Mouse (Mus musculus): Measurements from ENCODE around the gene Klk4. TPM values are rescaled to one million over a fixed set of nuclear protein-coding genes. Genes with fewer than 3 reads are reported as not detected.

The Klk4 gene
- polyA plus RNA-seq, 1 experiment from 2014 or later = 0.38 TPM

DNA sequence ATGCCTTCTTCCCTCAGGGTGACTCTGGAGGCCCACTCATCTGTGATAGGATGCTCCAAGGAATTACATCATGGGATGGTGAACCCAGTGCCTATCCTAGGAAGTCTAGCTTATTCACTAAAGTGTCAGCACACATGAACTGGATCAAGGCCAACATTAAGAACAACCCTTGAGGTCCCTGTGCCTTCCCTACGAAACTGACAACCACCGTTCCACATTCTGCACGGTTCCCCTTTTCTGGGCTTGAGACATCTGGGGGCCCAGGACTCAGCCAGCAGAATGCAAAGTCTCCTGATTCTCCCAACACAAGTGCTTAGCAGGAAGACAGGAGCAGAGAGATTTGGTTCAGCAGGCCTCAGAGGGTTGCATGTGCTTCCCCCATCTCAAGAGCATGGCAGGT lies 39.6 kb downstream of the Klk4 start:
- Histone ChIP-seq H3K36me3 (no peaks in the 10 kb centered on the region), H3K4me3 (no peak overlapping the region), H3K4me2 (replicated peaks) (no peak overlapping the region), H3K9me3 (no peaks in the 10 kb centered on the region), H3K4me1 (no peaks in the 10 kb centered on the region), H3K27me3 (no peaks in the 10 kb centered on the region), H3K27ac (no peak overlapping the region), H3K9ac (no peak overlapping the region)
- whole genome bisulfite sequencing = 92% methylated on average over 3 of the region's 3 CpGs
- ATAC-seq (ENCODE audit: insufficient number of reproducible peaks, insufficient read depth, low FRiP score, low TSS enrichment) = no peak

DNA sequence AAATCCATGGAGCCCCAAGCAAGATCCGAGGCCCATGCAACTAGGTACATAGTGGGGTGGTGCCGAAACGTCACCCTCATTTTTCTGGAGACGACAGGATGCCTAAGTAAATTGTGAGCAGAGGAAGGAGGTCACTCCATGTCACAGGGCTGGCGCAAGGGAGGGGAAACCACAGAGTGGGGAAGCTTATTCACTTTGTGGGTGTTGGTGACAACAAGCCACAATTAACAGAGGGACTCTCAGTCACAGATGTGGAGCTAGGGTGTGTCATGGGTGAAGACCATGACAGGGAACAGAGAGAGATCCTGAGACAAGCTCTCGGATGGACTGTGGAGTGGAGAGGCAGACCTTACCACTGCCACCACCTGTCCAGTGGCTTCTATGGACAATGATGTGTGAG lies 40.1 kb downstream of the Klk4 start:
- Histone ChIP-seq H3K9ac (no peak overlapping the region), H3K27me3 (no peaks in the 10 kb centered on the region), H3K36me3 (no peaks in the 10 kb centered on the region), H3K4me1 (no peaks in the 10 kb centered on the region), H3K9me3 (no peaks in the 10 kb centered on the region), H3K4me3 (no peak overlapping the region), H3K27ac (no peak overlapping the region), H3K4me2 (replicated peaks) (no peak overlapping the region)
- ATAC-seq (ENCODE audit: insufficient number of reproducible peaks, insufficient read depth, low FRiP score, low TSS enrichment) = no peak
- 86% methylated on average over 6 of the region's 6 CpGs for WGBS

DNA sequence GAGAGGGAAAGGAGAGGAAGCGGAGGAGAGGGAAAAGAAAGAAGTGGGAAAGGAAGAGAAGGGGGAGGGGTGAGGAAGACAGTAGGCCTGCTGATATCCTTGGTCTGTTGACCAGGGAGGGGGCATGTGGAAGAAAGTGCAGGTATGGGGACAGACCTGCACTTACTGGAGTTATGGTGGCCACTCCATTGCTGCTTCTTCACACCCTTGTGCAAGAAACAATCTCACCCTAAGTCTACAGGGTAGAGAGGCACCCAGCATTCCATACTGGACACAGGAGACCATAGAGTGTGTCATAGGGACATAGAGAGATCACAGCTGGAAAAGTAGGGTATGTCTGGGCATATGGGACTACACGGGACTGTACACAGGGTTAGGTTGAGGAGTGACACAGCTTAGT lies 41.0 kb downstream of the Klk4 start:
- H3K4me3 ChIP-seq = no peak overlapping the region
- no peak for ATAC-seq (ENCODE audit: insufficient number of reproducible peaks, insufficient read depth, low FRiP score, low TSS enrichment)
- no peaks in the 10 kb centered on the region for H3K36me3 ChIP-seq
- H3K9me3 ChIP-seq = no peaks in the 10 kb centered on the region
- H3K4me2 ChIP-seq (replicated peaks) = no peak overlapping the region
- H3K27ac ChIP-seq = no peak overlapping the region
- H3K27me3 ChIP-seq = no peaks in the 10 kb centered on the region
- no peaks in the 10 kb centered on the region for H3K4me1 ChIP-seq
- 74% methylated on average over 2 of the region's 2 CpGs for WGBS
- no peak overlapping the region for H3K9ac ChIP-seq

- no peak for ATAC-seq (ENCODE audit: insufficient number of reproducible peaks, insufficient read depth, low FRiP score, low TSS enrichment)
Measured at GRCm38 (mm10) chr7:43925985-43926384, 45.0 kb downstream of the Klk4 start.

DNA sequence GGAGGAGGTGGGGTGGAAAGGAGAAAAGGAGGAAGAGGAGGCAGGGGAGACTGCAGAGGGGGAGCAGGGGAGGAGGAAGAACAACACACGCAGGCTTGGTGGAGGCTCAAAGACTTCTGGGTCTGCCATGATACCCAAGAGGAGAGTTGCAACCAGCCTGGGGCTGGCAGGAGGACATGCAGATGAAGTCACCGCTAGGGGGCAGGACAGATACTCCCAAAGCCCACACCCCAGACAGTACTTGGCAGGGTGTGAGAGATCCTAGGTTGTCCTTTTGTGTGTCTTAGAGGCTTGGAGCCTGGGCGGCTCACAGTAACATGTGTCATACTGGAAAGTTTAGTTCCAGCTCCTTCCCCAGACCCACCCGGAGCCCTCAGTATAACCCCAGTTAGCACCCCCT lies 47.6 kb downstream of the Klk4 start:
- no peak overlapping the region for H3K9ac ChIP-seq
- H3K9me3 ChIP-seq = no peaks in the 10 kb centered on the region
- no peaks in the 10 kb centered on the region for H3K36me3 ChIP-seq
- no peaks in the 10 kb centered on the region for H3K4me1 ChIP-seq
- H3K4me2 ChIP-seq (replicated peaks) = no peak overlapping the region
- ATAC-seq (ENCODE audit: insufficient number of reproducible peaks, insufficient read depth, low FRiP score, low TSS enrichment) = no peak
- 43% methylated on average over 4 of the region's 4 CpGs for WGBS
- no peak overlapping the region for H3K27ac ChIP-seq
- H3K4me3 ChIP-seq = no peak overlapping the region
- no peaks in the 10 kb centered on the region for H3K27me3 ChIP-seq

More at GRCm38 (mm10) chr7:43925985-43926384, 45.0 kb downstream of the Klk4 start:
- Histone ChIP-seq H3K4me1 (no peaks in the 10 kb centered on the region), H3K36me3 (no peaks in the 10 kb centered on the region), H3K27me3 (no peaks in the 10 kb centered on the region), H3K27ac (no peak overlapping the region), H3K4me3 (no peak overlapping the region), H3K4me2 (replicated peaks) (no peak overlapping the region), H3K9ac (no peak overlapping the region), H3K9me3 (no peaks in the 10 kb centered on the region)
- WGBS = 68% methylated on average over 5 of the region's 5 CpGs

- 55% methylated on average over 4 of the region's 4 CpGs for WGBS
- Histone ChIP-seq H3K27ac (no peak overlapping the region), H3K4me3 (no peak overlapping the region), H3K9me3 (no peaks in the 10 kb centered on the region), H3K4me2 (replicated peaks) (no peak overlapping the region), H3K9ac (no peak overlapping the region), H3K36me3 (no peaks in the 10 kb centered on the region), H3K27me3 (no peaks in the 10 kb centered on the region), H3K4me1 (no peaks in the 10 kb centered on the region)
- no peak for ATAC-seq (ENCODE audit: insufficient number of reproducible peaks, insufficient read depth, low FRiP score, low TSS enrichment)
Measured at GRCm38 (mm10) chr7:43932337-43932736, 51.4 kb downstream of the Klk4 start.

DNA sequence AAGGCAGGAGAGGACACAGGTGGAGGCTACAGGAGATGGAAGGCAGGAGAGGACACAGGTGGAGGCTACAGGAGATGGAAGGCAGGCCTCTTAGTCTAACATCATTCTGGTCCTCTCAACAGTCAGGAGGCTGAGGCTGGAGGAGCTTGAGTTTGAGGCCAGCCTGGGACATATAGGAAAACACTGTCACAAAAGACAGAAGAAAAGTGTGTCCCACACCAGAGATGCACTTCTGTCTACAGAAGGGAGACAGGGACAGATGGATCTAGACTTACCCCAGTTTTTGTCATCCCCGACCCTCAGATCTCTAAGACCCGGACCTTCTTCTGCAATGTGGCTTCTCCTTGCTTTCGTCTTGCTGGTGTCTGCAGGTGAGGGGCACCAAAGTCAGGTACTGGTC lies 52.5 kb downstream of the Klk4 start, which contains the start of gene Klk15:
Gene Klk15 (plus strand): TSS at position 301 of the 400 bp plus-strand sequence.
- no peaks in the 10 kb centered on the region for H3K27me3 ChIP-seq
- H3K9ac ChIP-seq = no peak within 1 kb of the TSS
- H3K9me3 ChIP-seq = no peaks in the 10 kb centered on the region
- H3K36me3 ChIP-seq = no peaks in the 10 kb centered on the region
- 94% methylated on average over 3 of the region's 3 CpGs for WGBS
- no peak for ATAC-seq (ENCODE audit: insufficient number of reproducible peaks, insufficient read depth, low FRiP score, low TSS enrichment)
- H3K4me2 ChIP-seq (replicated peaks) = no peak within 1 kb of the TSS
- no peak within 1 kb of the TSS for H3K4me3 ChIP-seq
- no peaks in the 10 kb centered on the region for H3K4me1 ChIP-seq
- no peak within 1 kb of the TSS for H3K27ac ChIP-seq

GRCm38 (mm10) chr7:43934747-43935146 lies 53.8 kb downstream of the Klk4 start:
- no peaks in the 10 kb centered on the region for H3K36me3 ChIP-seq
- WGBS = 54% methylated on average over 3 of the region's 3 CpGs
- no peak overlapping the region for H3K4me3 ChIP-seq
- no peak overlapping the region for H3K9ac ChIP-seq
- H3K4me1 ChIP-seq = no peaks in the 10 kb centered on the region
- no peaks in the 10 kb centered on the region for H3K9me3 ChIP-seq
- H3K27me3 ChIP-seq = no peaks in the 10 kb centered on the region
- H3K4me2 ChIP-seq (replicated peaks) = no peak overlapping the region
- H3K27ac ChIP-seq = no peak overlapping the region
- ATAC-seq (ENCODE audit: insufficient number of reproducible peaks, insufficient read depth, low FRiP score, low TSS enrichment) = no peak

Other genes with a start within 250 kb of the Klk4 start
- not detected in 2 replicates for gene Ceacam18, start 246.5 kb upstream of the Klk4 start, polyA plus RNA-seq (2016; fragmentation: Nextera tagmentation; extraction: Ambion mirVana)
- 0.31 and 0.39 TPM in 2 replicates for gene Siglece, start 221.0 kb upstream of the Klk4 start, polyA plus RNA-seq (2016; fragmentation: Nextera tagmentation; extraction: Ambion mirVana)
- 16.6 and 18.1 TPM in 2 replicates for gene Ctu1, start 209.1 kb upstream of the Klk4 start, polyA plus RNA-seq (2016; fragmentation: Nextera tagmentation; extraction: Ambion mirVana)
- gene Klk14, start 190.7 kb upstream of the Klk4 start, polyA plus RNA-seq (2016; fragmentation: Nextera tagmentation; extraction: Ambion mirVana) = not detected in 2 replicates
- 0.36 and 0.73 TPM in 2 replicates for gene Klk13, start 168.6 kb upstream of the Klk4 start, polyA plus RNA-seq (2016; fragmentation: Nextera tagmentation; extraction: Ambion mirVana)
- not detected in 2 replicates for gene Klk12, start 112.3 kb upstream of the Klk4 start, polyA plus RNA-seq (2016; fragmentation: Nextera tagmentation; extraction: Ambion mirVana)
- gene Klk11, start 106.6 kb upstream of the Klk4 start, polyA plus RNA-seq (2016; fragmentation: Nextera tagmentation; extraction: Ambion mirVana) = 0.13 and 0.27 TPM in 2 replicates
- 0.46 and 0.87 TPM in 2 replicates for gene Klk10, start 100.1 kb upstream of the Klk4 start, polyA plus RNA-seq (2016; fragmentation: Nextera tagmentation; extraction: Ambion mirVana)
- gene Klk9, start 89.3 kb upstream of the Klk4 start, polyA plus RNA-seq (2016; fragmentation: Nextera tagmentation; extraction: Ambion mirVana) = 0.14 TPM in 1 of 2 replicates, not detected in the other
- 14.5 and 17.2 TPM in 2 replicates for gene Klk8, start 83.6 kb upstream of the Klk4 start, polyA plus RNA-seq (2016; fragmentation: Nextera tagmentation; extraction: Ambion mirVana)
- not detected in 2 replicates for gene Klk7, start 69.9 kb upstream of the Klk4 start, polyA plus RNA-seq (2016; fragmentation: Nextera tagmentation; extraction: Ambion mirVana)
- 0.20 and 0.24 TPM in 2 replicates for gene Klk6, start 56.7 kb upstream of the Klk4 start, polyA plus RNA-seq (2016; fragmentation: Nextera tagmentation; extraction: Ambion mirVana)
- gene Klk5, start 39.2 kb upstream of the Klk4 start, polyA plus RNA-seq (2016; fragmentation: Nextera tagmentation; extraction: Ambion mirVana) = 0.18 TPM in 1 of 2 replicates, not detected in the other
- not detected in 2 replicates for gene Klk15, start 52.6 kb downstream of the Klk4 start, polyA plus RNA-seq (2016; fragmentation: Nextera tagmentation; extraction: Ambion mirVana)
- not detected in 2 replicates for gene Klk1b8, start 69.5 kb downstream of the Klk4 start, polyA plus RNA-seq (2016; fragmentation: Nextera tagmentation; extraction: Ambion mirVana)
- not detected in 2 replicates for gene Klk1b1, start 85.6 kb downstream of the Klk4 start, polyA plus RNA-seq (2016; fragmentation: Nextera tagmentation; extraction: Ambion mirVana)
- not detected in 2 replicates for gene Klk1b9, start 94.9 kb downstream of the Klk4 start, polyA plus RNA-seq (2016; fragmentation: Nextera tagmentation; extraction: Ambion mirVana)
- gene Klk1b11, start 114.7 kb downstream of the Klk4 start, polyA plus RNA-seq (2016; fragmentation: Nextera tagmentation; extraction: Ambion mirVana) = not detected in 2 replicates
- not detected in 2 replicates for gene Klk1b26, start 131.0 kb downstream of the Klk4 start, polyA plus RNA-seq (2016; fragmentation: Nextera tagmentation; extraction: Ambion mirVana)
- gene Klk1b27, start 171.1 kb downstream of the Klk4 start, polyA plus RNA-seq (2016; fragmentation: Nextera tagmentation; extraction: Ambion mirVana) = not detected in 2 replicates
- not detected in 2 replicates for gene Klk1b21, start 221.2 kb downstream of the Klk4 start, polyA plus RNA-seq (2016; fragmentation: Nextera tagmentation; extraction: Ambion mirVana)
- gene Klk1b22, start 231.5 kb downstream of the Klk4 start, polyA plus RNA-seq (2016; fragmentation: Nextera tagmentation; extraction: Ambion mirVana) = not detected in 2 replicates

Data from embryonic facial prominence, embryonic 12.5 days (tissue).